Mouse (Mus musculus) hindbrain, embryonic 16.5 days (tissue): ENCODE measurements around the gene Nipbl. TPM values are rescaled to one million over a fixed set of nuclear protein-coding genes. Genes with fewer than 3 reads are reported as not detected.
"Not testable (repeated sequence)": the region's sequence is repeated elsewhere in the genome, so short reads cannot be mapped to it uniquely, and the experiment has no call there.

ENCODE experiments used
- ATAC-seq: fragments of 200-750 bp; cut with Nextera tagmentation; 2 replicates; pipeline ENCODE4 v1.8.0; 2017; ENCODE audit warnings: moderate TSS enrichment, moderate library complexity
- H3K27ac ChIP-seq: fragments of 300-500 bp; sonication (generic); 2 replicates; pipeline ENCODE4 v1.5.1; 2014; ENCODE audit warnings: low read depth, mild to moderate bottlenecking, control low read depth, low read length, moderate library complexity
- H3K27me3 ChIP-seq: fragments of 300-500 bp; sonication (generic); replicated peaks from 2 replicates; pipeline ENCODE4 v1.6.1; 2014; ENCODE audit warnings: low read length; ENCODE audit not compliant: control insufficient read depth, insufficient read depth
- H3K36me3 ChIP-seq: fragments of 300-500 bp; sonication (generic); 2 replicates; pipeline ENCODE4 v1.6.1; 2014; ENCODE audit warnings: mild to moderate bottlenecking, low read length, moderate library complexity, mixed read lengths; ENCODE audit not compliant: control insufficient read depth, insufficient read depth
- H3K4me1 ChIP-seq: fragments of 300-500 bp; sonication (generic); 2 replicates; pipeline ENCODE4 v1.6.1; 2014; ENCODE audit warnings: low read depth, low read length; ENCODE audit not compliant: control insufficient read depth, insufficient read depth
- H3K4me2 ChIP-seq: fragments of 300-500 bp; sonication (generic); 2 replicates; pipeline ENCODE4 v1.6.1; 2014; ENCODE audit warnings: mild to moderate bottlenecking, low read length, control low read depth, moderate library complexity
- H3K4me3 ChIP-seq: fragments of 300-500 bp; sonication (generic); 2 replicates; pipeline ENCODE4 v1.5.1; 2014; ENCODE audit warnings: mild to moderate bottlenecking, low read length, control low read depth, moderate library complexity
- H3K9ac ChIP-seq: fragments of 300-500 bp; sonication (generic); 2 replicates; pipeline ENCODE4 v1.6.1; 2014; ENCODE audit warnings: low read depth, mild to moderate bottlenecking, control low read depth, low read length, moderate library complexity
- H3K9me3 ChIP-seq: fragments of 300-500 bp; sonication (generic); 2 replicates; pipeline ENCODE4 v1.6.1; 2014; ENCODE audit warnings: mild to moderate bottlenecking, low read length, moderate library complexity; ENCODE audit not compliant: control insufficient read depth
- WGBS: fragments of 180-500 bp; shearing (Covaris S2); extraction: QIAGEN DNeasy Blood & Tissue Kit; methylation state at CpG from one replicate; pipeline ENCODE4 v1.1.7; 2014; 5-methylcytosine and 5-hydroxymethylcytosine counted together
- polyA plus RNA-seq: library from polyadenylated mRNA; unstranded; fragments of >200 nt; fragmentation: Nextera tagmentation; extraction: Ambion mirVana; gene quantifications from 2 replicates; pipeline ENCODE4 v1.2.1, GENCODE M21; 2015

The Nipbl gene
- polyA plus RNA-seq, result 12.1 and 13.3 TPM in 2 replicates

GRCm38 (mm10) chr15:8443926-8444889, at the start of gene Nipbl:
Nipbl (minus strand) TSS chr15:8444463.
- H3K36me3 ChIP-seq, result no peaks in the 10 kb centered on the region
- H3K4me2 ChIP-seq, result peak within 1 kb of the TSS; percentile 99
- H3K4me3 ChIP-seq, result peak within 1 kb of the TSS; percentile 97
- H3K27ac ChIP-seq, result peak within 1 kb of the TSS; percentile 99
- peak within 1 kb of the TSS; percentile 99 for H3K9ac ChIP-seq
- H3K4me1 ChIP-seq, result peaks cover 22% of the 10 kb centered on the region
- no peaks in the 10 kb centered on the region for H3K9me3 ChIP-seq
- WGBS, result under 1% methylated on average over 81 of the region's 102 CpGs
- H3K27me3 ChIP-seq, result no peaks in the 10 kb centered on the region
- peak; percentile 93 for ATAC-seq

DNA sequence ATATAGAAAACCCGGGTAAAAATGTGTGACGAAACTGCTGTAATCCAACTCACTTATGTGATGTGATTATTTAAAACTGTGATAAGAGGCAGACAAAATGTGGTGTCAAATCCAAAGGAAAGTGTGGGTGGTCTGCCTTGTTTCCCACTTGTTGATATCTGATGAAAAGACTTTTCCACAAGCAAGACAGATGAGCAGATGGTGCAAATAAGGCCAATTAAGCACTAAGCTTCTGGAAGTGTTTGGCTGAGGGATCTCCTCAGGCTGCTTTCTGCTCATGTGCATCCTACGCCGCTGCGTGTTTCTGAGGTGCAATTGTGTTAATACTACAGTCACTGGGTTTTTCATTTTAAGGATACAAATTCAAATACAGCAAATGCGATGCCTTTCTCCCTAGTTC, 41.0 kb upstream of the Nipbl start:
- Histone ChIP-seq H3K27ac (no peak overlapping the region), H3K4me1 (no peaks in the 10 kb centered on the region), H3K9me3 (no peaks in the 10 kb centered on the region), H3K36me3 (no peaks in the 10 kb centered on the region), H3K4me2 (no peak overlapping the region), H3K27me3 (no peaks in the 10 kb centered on the region), H3K4me3 (no peak overlapping the region), H3K9ac (no peak overlapping the region)
- WGBS, result 89% methylated on average over 6 of the region's 6 CpGs
- no peak for ATAC-seq

DNA sequence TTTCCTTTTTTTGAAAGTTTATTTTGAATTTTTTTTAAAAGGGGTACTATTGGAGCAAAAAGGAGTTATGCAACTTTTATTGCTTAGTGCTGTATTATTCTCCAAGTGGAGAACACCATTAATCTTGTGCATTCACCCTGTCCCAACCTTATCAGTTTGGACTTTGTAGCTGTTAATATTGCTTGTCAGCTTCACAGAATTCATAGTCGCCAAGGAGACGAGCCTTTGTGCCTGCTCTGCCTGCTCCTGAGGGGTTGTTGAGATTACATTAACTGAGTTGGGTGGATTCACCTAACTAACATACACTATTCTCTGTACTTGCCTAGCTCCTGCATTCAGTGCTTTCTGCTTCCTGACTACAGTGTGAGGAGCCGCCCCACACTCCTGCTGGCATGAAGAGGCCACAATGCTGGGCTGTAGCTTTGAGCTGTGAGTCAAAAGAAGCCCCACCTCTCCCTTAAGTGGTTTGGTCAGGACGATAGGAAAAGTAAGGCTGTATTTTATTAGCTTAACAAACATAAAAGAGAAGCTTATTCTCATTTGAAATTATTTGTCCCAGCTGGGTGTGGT, 24.8 kb upstream of the Nipbl start:
- ATAC-seq, result no peak
- Histone ChIP-seq H3K9ac (no peak overlapping the region), H3K9me3 (no peaks in the 10 kb centered on the region), H3K4me2 (no peak overlapping the region), H3K4me3 (no peak overlapping the region), H3K4me1 (no peaks in the 10 kb centered on the region), H3K27me3 (no peaks in the 10 kb centered on the region), H3K27ac (no peak overlapping the region), H3K36me3 (no peaks in the 10 kb centered on the region)
- whole genome bisulfite sequencing, result 63% methylated on average over 4 of the region's 4 CpGs

DNA sequence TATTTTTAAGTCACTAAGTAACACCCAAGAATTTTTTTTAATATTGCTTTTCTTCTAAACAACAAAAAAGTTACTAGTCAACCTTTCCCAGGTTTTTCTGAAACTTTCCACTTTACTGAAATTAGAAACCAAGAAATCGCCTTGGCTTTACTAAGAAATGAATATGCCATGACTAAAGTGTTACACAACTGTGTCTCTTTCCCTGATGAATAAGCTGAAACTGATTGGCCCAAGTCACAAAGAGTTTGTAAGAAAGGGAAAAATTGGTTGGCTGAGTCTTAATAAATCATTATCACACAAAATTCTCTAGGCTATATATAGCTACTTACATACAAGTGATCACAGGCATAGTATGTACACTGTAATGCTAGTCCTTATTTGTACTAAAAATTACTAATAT, 19.3 kb upstream of the Nipbl start:
- 91% methylated on average over 1 of the region's 1 CpGs for WGBS
- H3K27ac ChIP-seq, result no peak overlapping the region
- no peak overlapping the region for H3K9ac ChIP-seq
- no peaks in the 10 kb centered on the region for H3K4me1 ChIP-seq
- no peak overlapping the region for H3K4me3 ChIP-seq
- no peak for ATAC-seq
- no peaks in the 10 kb centered on the region for H3K36me3 ChIP-seq
- H3K9me3 ChIP-seq, result no peaks in the 10 kb centered on the region
- no peak overlapping the region for H3K4me2 ChIP-seq
- H3K27me3 ChIP-seq, result no peaks in the 10 kb centered on the region

DNA sequence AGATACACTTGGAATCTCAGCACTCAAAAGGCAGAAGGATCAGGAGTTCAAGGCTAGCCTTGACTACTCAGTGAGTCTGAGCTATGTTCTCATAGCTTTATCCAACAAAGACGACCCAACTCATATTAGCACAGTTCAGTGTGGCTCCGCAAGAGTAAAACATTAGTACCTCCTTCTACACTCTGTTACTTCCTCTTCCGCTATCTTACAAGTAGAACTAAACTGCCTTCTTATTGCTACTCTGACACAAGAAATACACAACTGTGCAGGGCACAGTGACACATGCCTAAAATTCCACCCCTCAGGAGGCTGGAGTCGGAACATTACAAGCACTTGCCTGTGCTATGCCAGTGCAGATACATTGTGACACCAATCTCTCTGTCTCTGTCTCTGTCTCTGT, 18.5 kb upstream of the Nipbl start:
- Histone ChIP-seq H3K9ac (no peak overlapping the region), H3K4me3 (no peak overlapping the region), H3K36me3 (no peaks in the 10 kb centered on the region), H3K27ac (no peak overlapping the region), H3K4me1 (no peaks in the 10 kb centered on the region), H3K27me3 (no peaks in the 10 kb centered on the region), H3K4me2 (no peak overlapping the region), H3K9me3 (no peaks in the 10 kb centered on the region)
- no peak for ATAC-seq
- WGBS, result 91% methylated on average over 4 of the region's 4 CpGs

DNA sequence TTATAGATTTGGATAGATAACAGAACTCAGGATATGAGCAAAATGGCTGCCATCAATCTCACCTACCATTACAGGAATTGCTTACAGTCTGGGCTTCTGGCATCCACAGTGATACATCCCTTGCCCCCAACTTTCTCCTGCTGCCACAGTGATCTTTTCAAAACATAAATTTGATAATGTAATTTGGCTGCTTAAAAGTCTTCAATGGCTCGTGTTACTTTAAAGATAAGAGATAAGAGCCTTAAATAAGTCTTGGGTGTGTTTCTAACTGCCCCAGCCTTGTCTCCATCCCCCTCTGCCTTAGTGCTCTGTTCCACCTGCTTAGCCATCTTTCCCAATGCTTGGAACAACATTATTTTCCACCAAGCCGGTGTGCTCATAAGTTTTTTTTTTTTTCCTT, 16.6 kb upstream of the Nipbl start:
- Histone ChIP-seq H3K9me3 (no peaks in the 10 kb centered on the region), H3K4me2 (no peak overlapping the region), H3K27me3 (no peaks in the 10 kb centered on the region), H3K4me1 (no peaks in the 10 kb centered on the region), H3K4me3 (no peak overlapping the region), H3K36me3 (no peaks in the 10 kb centered on the region), H3K27ac (no peak overlapping the region), H3K9ac (no peak overlapping the region)
- 87% methylated on average over 2 of the region's 2 CpGs for WGBS
- ATAC-seq, result no peak

DNA sequence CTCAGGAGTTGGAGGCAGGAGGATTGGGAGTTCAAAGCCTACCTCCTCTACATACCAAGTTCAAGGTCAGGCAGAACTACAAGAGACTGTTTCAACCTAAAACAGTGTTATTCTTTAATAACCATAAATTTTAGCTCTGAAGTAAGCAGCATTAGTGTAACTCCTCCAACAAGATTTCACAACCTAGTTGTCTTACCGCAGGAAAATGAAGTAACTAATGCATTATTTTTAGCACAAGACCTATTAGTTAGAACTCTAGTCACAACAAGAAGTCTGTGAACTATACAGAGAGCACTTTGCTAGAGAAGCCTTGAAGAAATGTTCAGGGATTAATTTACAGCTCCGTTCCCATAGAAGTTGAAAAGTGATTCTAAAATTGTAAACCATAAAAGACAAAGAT, 15.7 kb upstream of the Nipbl start:
- no peaks in the 10 kb centered on the region for H3K4me1 ChIP-seq
- no peaks in the 10 kb centered on the region for H3K36me3 ChIP-seq
- no peak overlapping the region for H3K4me2 ChIP-seq
- H3K9me3 ChIP-seq, result no peaks in the 10 kb centered on the region
- ATAC-seq, result no peak
- no peaks in the 10 kb centered on the region for H3K27me3 ChIP-seq
- 90% methylated on average over 2 of the region's 2 CpGs for WGBS
- H3K27ac ChIP-seq, result no peak overlapping the region
- no peak overlapping the region for H3K9ac ChIP-seq
- H3K4me3 ChIP-seq, result no peak overlapping the region

GRCm38 (mm10) chr15:8456223-8456622, 12.0 kb upstream of the Nipbl start:
- not testable (repeated sequence) for H3K4me3 ChIP-seq, H3K9ac ChIP-seq, ATAC-seq, H3K27ac ChIP-seq, H3K4me1 ChIP-seq, H3K27me3 ChIP-seq, H3K9me3 ChIP-seq, H3K4me2 ChIP-seq, H3K36me3 ChIP-seq
- 83% methylated on average over 2 of the region's 2 CpGs for WGBS

GRCm38 (mm10) chr15:8455486-8455885, 11.2 kb upstream of the Nipbl start:
- no peak overlapping the region for H3K4me2 ChIP-seq
- no peaks in the 10 kb centered on the region for H3K27me3 ChIP-seq
- no peaks in the 10 kb centered on the region for H3K9me3 ChIP-seq
- WGBS, result 90% methylated on average over 2 of the region's 2 CpGs
- no peak overlapping the region for H3K9ac ChIP-seq
- H3K4me1 ChIP-seq, result no peaks in the 10 kb centered on the region
- no peak overlapping the region for H3K27ac ChIP-seq
- no peak for ATAC-seq
- no peaks in the 10 kb centered on the region for H3K36me3 ChIP-seq
- no peak overlapping the region for H3K4me3 ChIP-seq
